Mouse (Mus musculus) left cerebral cortex, adult 6 months (tissue): ENCODE measurements around the gene Tab2. TPM values are rescaled to one million over a fixed set of nuclear protein-coding genes. Genes with fewer than 3 reads are reported as not detected.

ENCODE experiments used
- long read RNA-seq, 2 experiments: library from polyadenylated mRNA; unstranded; transcript quantifications; one replicate each; pipeline ENCODE4 v2.0.0; 2019 to 2020
- polyA plus RNA-seq: library from polyadenylated mRNA; unstranded; fragments of <200 nt; fragmentation: Nextera tagmentation; gene quantifications from 2 replicates; pipeline ENCODE4 v1.2.3, GENCODE M21; 2021

The Tab2 gene
- 6.4 and 9.5 TPM in 2 replicates for polyA plus RNA-seq
- long read RNA-seq, experiment 1, full-length matches to known transcripts, result 3 of 32 reads
- long read RNA-seq, experiment 1, partial matches to known transcripts, result 29 of 32 reads
- long read RNA-seq, experiment 1, other reads (novel, unspliced or antisense), result 0 of 32 reads
- long read RNA-seq, experiment 2, partial matches to known transcripts, result 5 of 22 reads
- long read RNA-seq, experiment 2, other reads (novel, unspliced or antisense), result 15 of 22 reads

GRCm38 (mm10) chr10:7956228-7957001 is at the start of gene Tab2:
Gene Tab2, minus strand, starts transcription at chr10:7956230.

Other genes with a start within 250 kb of the Tab2 start
- 12.8 and 13.2 TPM in 2 replicates for gene Katna1, start 230.2 kb downstream of the Tab2 start, polyA plus RNA-seq
- gene Ginm1, start 163.4 kb downstream of the Tab2 start, polyA plus RNA-seq, result 38.3 and 40.5 TPM in 2 replicates
- 22.4 and 29.8 TPM in 2 replicates for gene Ppil4, start 163.3 kb downstream of the Tab2 start, polyA plus RNA-seq
- 0.04 TPM in 1 of 2 replicates, not detected in the other for gene Zc3h12d, start 123.8 kb downstream of the Tab2 start, polyA plus RNA-seq